Mouse (Mus musculus) E14TG2a.4 (cell line): ENCODE results near the gene Dapp1.

Experiments
- H3K27me3 ChIP-seq: 2 replicates; pipeline ENCODE4 v1.6.1; 2014; ENCODE audit warnings: low read length, control low read depth; ENCODE audit not compliant: insufficient read depth
- H3K36me3 ChIP-seq: 2 replicates; pipeline ENCODE4 v1.6.1; 2014; ENCODE audit warnings: low read length, control low read depth; ENCODE audit not compliant: insufficient read depth
- H3K4me1 ChIP-seq: replicated peaks from 2 replicates; pipeline ENCODE4 v1.6.1; 2014; ENCODE audit warnings: low read depth, low read length, control low read depth
- H3K4me3 ChIP-seq: replicated peaks from 2 replicates; pipeline ENCODE4 v1.5.1; 2014; ENCODE audit warnings: mild to moderate bottlenecking, low read length
- H3K9me3 ChIP-seq: 2 replicates; pipeline ENCODE4 v1.6.1; 2014; ENCODE audit warnings: low read length, control low read depth
- CTCF ChIP-seq: conservative IDR thresholded peaks from 2 replicates; pipeline ENCODE4 v1.5.1; 2014; ENCODE audit warnings: low read length
- NANOG ChIP-seq: IDR thresholded peaks from 2 replicates; pipeline ENCODE4 v1.6.1; 2014; ENCODE audit warnings: borderline replicate concordance, low read length, mixed read lengths
- POU5F1 ChIP-seq: IDR thresholded peaks from 2 replicates; pipeline ENCODE4 v1.6.1; 2014; ENCODE audit warnings: low read length, borderline replicate concordance

Dapp1 gene

DNA sequence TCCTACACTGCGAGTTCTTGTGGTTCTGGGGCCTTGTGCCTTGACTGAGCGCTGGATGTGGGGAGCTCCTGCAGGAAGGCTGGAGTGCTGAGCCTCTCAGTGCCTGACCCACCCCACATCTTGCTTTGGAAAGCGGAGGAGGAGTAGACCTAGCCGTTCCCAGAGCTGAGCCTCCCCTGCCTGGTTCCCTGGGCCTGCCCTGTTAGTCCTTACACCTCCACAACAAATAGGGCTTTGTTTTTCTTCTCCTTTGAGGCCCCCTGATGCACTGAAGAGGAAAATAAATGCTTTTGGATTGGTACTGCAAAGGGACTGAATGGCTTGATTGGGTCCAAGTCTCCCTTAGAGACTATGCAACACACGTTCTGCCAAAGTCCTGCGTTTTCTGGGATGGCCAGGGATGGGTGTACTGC, 3.7 kb downstream of the Dapp1 start:
- Histone ChIP-seq H3K27me3 (no peaks in the 10 kb centered on the region), H3K9me3 (no peaks in the 10 kb centered on the region), H3K36me3 (no peaks in the 10 kb centered on the region; the same call in 1 of the 2 replicates), H3K4me1 (peaks cover 95% of the 10 kb centered on the region), H3K4me3 (peak overlapping the region; percentile 54)
- TF ChIP-seq POU5F1, result no peak
- no peak for TF ChIP-seq NANOG
- TF ChIP-seq CTCF, result no peak

DNA sequence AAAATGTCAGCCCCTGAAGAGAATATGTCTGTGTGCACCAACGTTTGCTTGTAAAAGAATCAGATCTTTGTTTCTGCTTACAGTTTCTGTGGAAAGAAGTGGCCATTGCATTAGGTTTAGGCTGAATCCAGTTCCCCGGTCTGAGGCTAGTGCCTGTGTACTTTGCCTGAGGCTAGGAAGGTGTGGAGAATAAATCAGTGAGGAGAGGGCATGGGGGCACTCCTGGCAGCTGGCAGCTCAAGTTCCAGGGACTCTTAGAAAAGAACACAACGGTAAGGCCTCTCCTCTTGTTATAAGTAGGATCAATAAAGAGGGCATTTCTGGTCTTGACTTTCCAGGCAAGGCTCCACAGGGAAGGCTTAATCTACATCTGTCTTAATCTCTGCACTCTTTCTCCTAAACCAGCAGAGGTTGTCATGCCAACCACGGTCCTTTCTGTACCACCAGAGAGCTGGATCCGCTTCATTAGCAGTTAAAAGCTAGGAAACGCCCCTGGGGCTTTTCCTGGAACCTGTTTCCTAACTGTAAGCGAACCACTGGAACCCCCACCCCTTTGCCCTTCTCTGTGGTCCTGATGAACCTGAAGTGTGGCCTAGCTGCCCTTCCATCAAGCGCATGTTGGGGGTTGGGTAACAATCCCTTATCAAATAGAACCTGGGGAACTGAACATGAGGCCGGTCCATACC, 4.3 kb downstream of the Dapp1 start:
- Histone ChIP-seq H3K27me3 (no peaks in the 10 kb centered on the region), H3K36me3 (no peaks in the 10 kb centered on the region; the same call in 1 of the 2 replicates), H3K9me3 (no peaks in the 10 kb centered on the region), H3K4me3 (peak overlapping the region; percentile 54), H3K4me1 (peaks cover 95% of the 10 kb centered on the region)
- peak; percentile 35; the same call in 1 of the 2 replicates for TF ChIP-seq NANOG
- no peak for TF ChIP-seq CTCF

DNA sequence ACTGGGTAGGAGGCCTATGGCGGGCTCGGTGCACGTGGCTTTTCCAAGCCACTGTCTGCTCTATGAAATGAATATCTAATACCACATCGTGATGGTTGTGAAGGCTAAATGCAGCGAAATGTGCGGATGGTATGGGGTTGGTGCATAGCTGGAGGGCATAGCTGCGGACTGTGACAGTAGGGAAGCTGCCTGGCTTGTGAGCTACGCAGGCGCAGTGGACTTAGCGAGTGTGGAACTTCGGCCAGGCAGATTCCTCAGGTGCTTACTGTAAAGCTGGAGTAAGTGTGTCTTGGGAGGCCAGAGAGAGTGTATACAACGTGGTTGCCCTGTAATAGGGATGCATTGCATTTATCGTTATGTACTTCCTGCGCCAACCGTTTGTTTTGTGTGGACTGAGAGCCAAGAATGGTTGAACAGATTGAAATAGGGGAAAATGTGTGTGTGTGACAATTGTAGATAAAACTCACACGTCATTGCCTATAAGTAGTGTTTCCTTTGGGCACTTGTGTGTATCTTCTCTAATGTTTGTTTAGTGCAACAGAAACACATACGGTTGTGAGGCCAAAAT, 5.4 kb downstream of the Dapp1 start:
- no peak for TF ChIP-seq POU5F1
- no peak for TF ChIP-seq NANOG
- no peak for TF ChIP-seq CTCF
- H3K36me3 ChIP-seq, result no peaks in the 10 kb centered on the region; the same call in 1 of the 2 replicates
- H3K9me3 ChIP-seq, result no peaks in the 10 kb centered on the region
- peaks cover 95% of the 10 kb centered on the region for H3K4me1 ChIP-seq
- H3K4me3 ChIP-seq, result peak overlapping the region; percentile 56
- H3K27me3 ChIP-seq, result no peaks in the 10 kb centered on the region

DNA sequence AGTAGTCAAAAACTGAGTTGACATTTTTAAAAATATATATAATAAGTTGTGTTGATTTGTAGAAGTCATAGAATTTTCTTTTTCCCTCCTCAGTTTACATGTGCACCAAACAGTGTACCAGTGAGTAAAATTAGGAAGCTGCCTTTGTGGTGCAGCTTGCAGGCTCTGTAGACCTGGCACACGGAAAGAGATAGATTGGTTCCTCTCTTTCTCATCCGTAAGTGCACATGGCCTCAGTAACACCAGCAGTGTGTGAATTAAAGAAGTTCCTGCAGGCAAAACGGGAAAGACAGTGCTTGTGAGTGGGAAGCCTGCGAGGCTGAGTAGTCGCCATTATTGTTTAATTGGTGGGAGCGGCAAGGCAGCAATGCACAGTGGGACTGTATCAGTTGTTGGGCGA, 5.9 kb downstream of the Dapp1 start:
- no peaks in the 10 kb centered on the region; the same call in 1 of the 2 replicates for H3K36me3 ChIP-seq
- H3K4me1 ChIP-seq, result peaks cover 95% of the 10 kb centered on the region
- TF ChIP-seq POU5F1 (no peak), NANOG (no peak), CTCF (no peak)
- H3K9me3 ChIP-seq, result no peaks in the 10 kb centered on the region
- H3K27me3 ChIP-seq, result no peaks in the 10 kb centered on the region
- H3K4me3 ChIP-seq, result peak overlapping the region; percentile 56

DNA sequence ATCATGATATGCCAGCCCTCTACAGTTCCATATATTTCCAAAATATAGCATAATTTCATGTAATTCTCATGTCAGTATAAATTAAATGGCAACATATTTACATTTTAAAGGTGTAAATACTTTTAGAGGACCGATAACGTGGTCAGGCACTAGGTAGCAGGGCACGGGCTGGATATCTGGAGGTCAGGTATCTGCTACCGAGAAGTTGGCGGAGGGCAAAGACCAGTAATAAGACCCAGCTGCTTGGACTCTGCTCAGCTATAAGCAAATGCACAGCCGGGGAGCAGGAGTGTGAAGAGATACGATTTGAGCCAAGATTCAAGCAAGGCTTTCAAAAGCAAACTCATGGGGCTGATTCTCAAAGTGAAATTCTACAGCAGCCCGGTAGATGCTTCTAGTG, 7.0 kb downstream of the Dapp1 start:
- no peaks in the 10 kb centered on the region for H3K27me3 ChIP-seq
- H3K9me3 ChIP-seq, result no peaks in the 10 kb centered on the region
- TF ChIP-seq NANOG (no peak), POU5F1 (no peak), CTCF (no peak)
- peaks cover 92% of the 10 kb centered on the region for H3K4me1 ChIP-seq
- H3K36me3 ChIP-seq, result no peaks in the 10 kb centered on the region
- H3K4me3 ChIP-seq, result peak overlapping the region; percentile 26

GRCm38 (mm10) chr3:137972989-137973388, 8.4 kb downstream of the Dapp1 start:
- H3K27me3 ChIP-seq, result no peaks in the 10 kb centered on the region
- TF ChIP-seq POU5F1 (no peak), NANOG (no peak), CTCF (no peak)
- H3K36me3 ChIP-seq, result no peaks in the 10 kb centered on the region
- peaks cover 94% of the 10 kb centered on the region for H3K4me1 ChIP-seq
- no peak overlapping the region for H3K4me3 ChIP-seq
- H3K9me3 ChIP-seq, result no peaks in the 10 kb centered on the region

DNA sequence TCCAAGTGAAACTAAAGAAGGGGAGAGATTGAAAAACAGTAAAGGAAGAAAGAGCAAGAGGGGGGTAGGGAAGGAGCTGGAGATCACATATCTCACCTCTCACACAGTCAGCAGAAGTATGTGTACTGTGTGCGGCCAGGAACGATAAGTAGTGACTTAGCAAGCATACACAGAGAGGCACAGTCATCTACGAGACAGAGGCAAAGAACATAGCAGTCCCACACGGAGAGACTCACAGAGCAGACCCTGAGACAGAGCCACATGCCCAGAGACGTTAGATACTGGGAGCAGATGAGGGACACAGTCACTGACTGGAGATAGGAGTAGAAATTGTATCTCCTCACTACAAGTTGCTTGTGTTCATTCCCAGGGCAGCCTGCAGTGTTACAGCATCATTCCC, 9.1 kb downstream of the Dapp1 start:
- peaks cover 90% of the 10 kb centered on the region for H3K4me1 ChIP-seq
- H3K4me3 ChIP-seq, result no peak overlapping the region
- H3K36me3 ChIP-seq, result peaks cover 7% of the 10 kb centered on the region
- H3K27me3 ChIP-seq, result no peaks in the 10 kb centered on the region
- no peaks in the 10 kb centered on the region for H3K9me3 ChIP-seq
- TF ChIP-seq NANOG, result no peak
- no peak for TF ChIP-seq POU5F1
- no peak for TF ChIP-seq CTCF

GRCm38 (mm10) chr3:137969951-137970350, 11.4 kb downstream of the Dapp1 start:
- Histone ChIP-seq H3K4me1 (peaks cover 70% of the 10 kb centered on the region), H3K36me3 (peaks cover 25% of the 10 kb centered on the region), H3K27me3 (no peaks in the 10 kb centered on the region), H3K9me3 (no peaks in the 10 kb centered on the region), H3K4me3 (peak overlapping the region; percentile 65)
- TF ChIP-seq CTCF (no peak), POU5F1 (no peak), NANOG (no peak)
